Mouse (Mus musculus) embryonic facial prominence, embryonic 11.5 days (tissue): ENCODE results near the gene Gm38431. TPM values are rescaled to one million over a fixed set of nuclear protein-coding genes. Genes with fewer than 3 reads are reported as not detected.
"Not testable (repeated sequence)": the region's sequence is repeated elsewhere in the genome, so short reads cannot be mapped to it uniquely, and the experiment has no call there.

ENCODE experiments used
- ATAC-seq: fragments of 200-750 bp; cut with Nextera tagmentation; replicated peaks from 2 replicates; pipeline ENCODE4 v1.8.0; 2017; ENCODE audit warnings: low read depth; ENCODE audit not compliant: insufficient number of reproducible peaks, low FRiP score, low TSS enrichment
- DNase-seq: peaks from one replicate; pipeline ENCODE4 v3.0.0-alpha.2; 2015; ENCODE audit warnings: low spot score
- H3K27ac ChIP-seq: fragments of 300-500 bp; sonication (generic); replicated peaks from 2 replicates; pipeline ENCODE4 v1.5.1; 2014; ENCODE audit warnings: mild to moderate bottlenecking, low read depth, low read length, control low read depth
- H3K27me3 ChIP-seq: fragments of 300-500 bp; sonication (generic); 2 replicates; pipeline ENCODE4 v1.6.1; 2014; ENCODE audit warnings: mild to moderate bottlenecking, low read length, moderate library complexity, mixed read lengths; ENCODE audit not compliant: control insufficient read depth, insufficient read depth
- H3K36me3 ChIP-seq: fragments of 300-500 bp; sonication (generic); replicated peaks from 2 replicates; pipeline ENCODE4 v1.6.1; 2014; ENCODE audit warnings: low read depth, mild to moderate bottlenecking, low read length, moderate library complexity, mixed read lengths; ENCODE audit not compliant: control insufficient read depth, insufficient read depth
- H3K4me1 ChIP-seq: fragments of 300-500 bp; sonication (generic); 2 replicates; pipeline ENCODE4 v1.6.1; 2014; ENCODE audit warnings: low read length, mixed read lengths; ENCODE audit not compliant: control insufficient read depth, insufficient read depth
- H3K4me2 ChIP-seq: fragments of 300-500 bp; sonication (generic); 2 replicates; pipeline ENCODE4 v1.6.1; 2014; ENCODE audit warnings: low read depth, mild to moderate bottlenecking, control low read depth, low read length, moderate library complexity
- H3K4me3 ChIP-seq: fragments of 300-500 bp; sonication (generic); 2 replicates; pipeline ENCODE4 v1.5.1; 2014; ENCODE audit warnings: low read depth, low read length, control low read depth
- H3K9ac ChIP-seq: fragments of 300-500 bp; sonication (generic); replicated peaks from 2 replicates; pipeline ENCODE4 v1.6.1; 2014; ENCODE audit warnings: mild to moderate bottlenecking, control low read depth, low read length
- H3K9me3 ChIP-seq: fragments of 300-500 bp; sonication (generic); replicated peaks from 2 replicates; pipeline ENCODE4 v1.6.1; 2016; ENCODE audit warnings: mild to moderate bottlenecking, low read length, inconsistent platforms, mixed read lengths; ENCODE audit not compliant: control insufficient read depth
- WGBS: fragments of 180-500 bp; shearing (Covaris S2); extraction: QIAGEN DNeasy Blood & Tissue Kit; methylation state at CpG from one replicate; pipeline ENCODE4 v1.1.7; 2014; 5-methylcytosine and 5-hydroxymethylcytosine counted together
- polyA plus RNA-seq: library from polyadenylated mRNA; unstranded; fragments of >200 nt; fragmentation: Nextera tagmentation; extraction: Ambion mirVana; gene quantifications from 2 replicates; pipeline ENCODE4 v1.2.1, GENCODE M21; 2014

Gene Gm38431
- polyA plus RNA-seq, 1 experiment from 2014 or later = 2.3 TPM

DNA sequence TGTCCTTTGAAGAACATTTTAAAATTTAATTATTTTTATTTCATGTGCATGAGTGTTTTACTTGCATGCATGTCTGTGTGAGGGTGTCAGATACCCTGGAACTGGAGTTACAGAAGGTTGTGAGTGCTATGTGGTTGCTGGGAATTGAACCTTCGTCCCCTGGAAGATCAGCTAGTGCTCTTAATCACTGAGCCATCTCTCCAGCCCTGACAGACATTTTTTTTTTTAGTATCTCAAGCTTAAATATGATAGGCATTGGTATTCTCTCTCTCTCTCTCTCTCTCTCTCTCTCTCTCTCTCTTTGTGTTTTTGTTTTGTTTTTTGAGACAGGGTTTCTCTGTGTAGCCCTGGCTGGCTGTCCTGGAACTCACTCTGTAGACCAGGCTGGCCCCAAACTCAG lies 47.0 kb downstream of the Gm38431 start:
- not testable (repeated sequence) for DNase-seq, H3K36me3 ChIP-seq, H3K27ac ChIP-seq, H3K4me1 ChIP-seq, H3K27me3 ChIP-seq, H3K9me3 ChIP-seq, H3K4me3 ChIP-seq, H3K9ac ChIP-seq, ATAC-seq, H3K4me2 ChIP-seq
- 54% methylated on average over 1 of the region's 1 CpGs for WGBS

DNA sequence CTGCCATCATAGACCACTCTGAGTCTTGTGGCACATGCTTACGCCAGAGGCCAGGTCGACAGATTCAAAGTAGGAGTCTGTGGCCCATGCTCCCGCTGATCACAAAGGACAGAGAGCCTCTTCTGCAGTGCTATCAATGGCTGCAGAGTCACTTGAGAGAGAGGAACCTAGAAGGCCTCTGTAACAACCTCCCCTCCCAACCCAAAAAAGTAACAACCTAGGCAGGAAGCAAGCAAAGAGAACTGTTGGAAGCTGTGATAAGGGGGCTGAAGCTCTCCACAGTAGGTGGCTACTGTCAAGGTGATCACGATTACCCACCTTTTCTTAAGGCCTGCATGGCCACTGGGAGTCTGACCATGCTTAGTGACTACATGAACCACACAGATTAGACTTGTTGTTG lies 48.2 kb downstream of the Gm38431 start:
- Histone ChIP-seq H3K9me3 (no peaks in the 10 kb centered on the region), H3K4me1 (no peaks in the 10 kb centered on the region), H3K27ac (no peak overlapping the region), H3K36me3 (no peaks in the 10 kb centered on the region), H3K4me3 (no peak overlapping the region), H3K4me2 (no peak overlapping the region), H3K9ac (no peak overlapping the region), H3K27me3 (peaks cover 14% of the 10 kb centered on the region)
- ATAC-seq (no peak), DNase-seq (no peak)
- WGBS = 81% methylated on average over 4 of the region's 4 CpGs

DNA sequence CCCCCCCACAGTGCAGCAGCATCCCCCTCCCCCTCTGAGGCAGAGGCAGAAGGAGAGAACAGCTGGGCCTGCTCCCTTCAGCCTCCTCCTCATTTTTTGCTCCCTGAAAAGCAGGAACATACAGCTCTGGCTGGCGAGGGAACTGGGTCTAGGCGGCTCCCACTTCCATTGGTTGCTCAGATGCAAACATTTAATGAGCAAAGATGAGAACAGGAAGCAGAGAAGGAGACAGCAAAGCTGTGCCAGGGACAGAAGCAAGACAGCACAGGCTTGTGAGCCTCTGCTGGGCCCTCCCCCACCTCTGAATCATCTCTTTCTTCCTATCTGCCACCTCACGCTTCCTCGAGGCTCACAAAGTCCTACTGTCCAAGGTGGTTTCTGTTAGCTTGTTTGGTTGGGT lies 50.5 kb downstream of the Gm38431 start:
- H3K4me1 ChIP-seq = peaks cover 3% of the 10 kb centered on the region
- H3K27ac ChIP-seq = no peak overlapping the region
- peaks cover 37% of the 10 kb centered on the region for H3K27me3 ChIP-seq
- H3K4me2 ChIP-seq = no peak overlapping the region
- 0 out of 2 replicates have a peak overlapping the region, but pooled peaks have one; percentile 25 for H3K9ac ChIP-seq
- no peaks in the 10 kb centered on the region for H3K9me3 ChIP-seq
- H3K36me3 ChIP-seq = no peaks in the 10 kb centered on the region
- DNase-seq (no peak), ATAC-seq (no peak)
- 39% methylated on average over 4 of the region's 4 CpGs for WGBS
- no peak overlapping the region for H3K4me3 ChIP-seq

DNA sequence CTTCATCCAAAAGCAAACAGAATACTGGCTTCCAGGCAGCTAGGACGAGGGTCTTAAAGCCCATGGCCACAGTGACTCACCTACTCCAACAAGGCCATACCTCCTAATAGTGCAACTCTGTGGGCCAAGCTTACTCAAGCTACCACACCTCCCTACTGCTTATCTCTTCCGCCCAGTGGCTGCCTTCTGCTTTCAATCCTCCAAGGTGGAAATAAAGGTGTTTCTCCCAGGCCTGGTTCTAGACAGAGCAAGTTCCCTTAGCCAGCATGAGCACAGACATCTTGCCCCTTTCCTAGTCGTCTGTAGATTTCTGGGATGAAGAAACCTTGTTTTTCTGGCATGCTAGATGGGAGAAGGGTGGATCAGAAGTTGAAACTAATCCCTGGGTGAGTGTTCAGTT lies 52.0 kb downstream of the Gm38431 start:
- no peak overlapping the region for H3K27ac ChIP-seq
- peaks cover 3% of the 10 kb centered on the region for H3K4me1 ChIP-seq
- H3K9ac ChIP-seq = no peak overlapping the region
- ATAC-seq (no peak), DNase-seq (no peak)
- H3K36me3 ChIP-seq = no peaks in the 10 kb centered on the region
- no peak overlapping the region for H3K4me2 ChIP-seq
- no peak overlapping the region for H3K4me3 ChIP-seq
- H3K27me3 ChIP-seq = peaks cover 52% of the 10 kb centered on the region
- no peaks in the 10 kb centered on the region for H3K9me3 ChIP-seq
- WGBS = 72% methylated on average over 3 of the region's 3 CpGs

GRCm38 (mm10) chr9:21037481-21037891 lies 54.3 kb downstream of the Gm38431 start:
- H3K4me1 ChIP-seq = peaks cover 3% of the 10 kb centered on the region
- peak overlapping the region; percentile 58 for H3K9ac ChIP-seq
- H3K4me3 ChIP-seq = peak overlapping the region; percentile 35
- H3K9me3 ChIP-seq = no peaks in the 10 kb centered on the region
- peak overlapping the region; percentile 62 for H3K4me2 ChIP-seq
- no peaks in the 10 kb centered on the region for H3K36me3 ChIP-seq
- H3K27ac ChIP-seq = no peak overlapping the region
- DNase-seq = peak; percentile 18
- peaks cover 72% of the 10 kb centered on the region for H3K27me3 ChIP-seq
- WGBS = 1% methylated on average over 31 of the region's 31 CpGs
- ATAC-seq = no peak; the same call in 1 of the 2 replicates

- Histone ChIP-seq H3K27ac (no peak overlapping the region), H3K9ac (no peak overlapping the region), H3K4me1 (peaks cover 6% of the 10 kb centered on the region), H3K4me3 (no peak overlapping the region), H3K9me3 (no peaks in the 10 kb centered on the region), H3K36me3 (no peaks in the 10 kb centered on the region), H3K4me2 (no peak overlapping the region), H3K27me3 (peaks cover 79% of the 10 kb centered on the region)
- no peak for ATAC-seq
- DNase-seq = no peak
- WGBS = 1% methylated on average over 22 of the region's 22 CpGs
Observed at GRCm38 (mm10) chr9:21036666-21037065, 55.1 kb downstream of the Gm38431 start.

GRCm38 (mm10) chr9:21036161-21036560 lies 55.6 kb downstream of the Gm38431 start:
- no peaks in the 10 kb centered on the region for H3K36me3 ChIP-seq
- no peaks in the 10 kb centered on the region for H3K9me3 ChIP-seq
- H3K4me1 ChIP-seq = peaks cover 6% of the 10 kb centered on the region
- no peak overlapping the region for H3K27ac ChIP-seq
- no peak overlapping the region for H3K4me3 ChIP-seq
- H3K4me2 ChIP-seq = no peak overlapping the region
- ATAC-seq (no peak), DNase-seq (no peak)
- WGBS = 5% methylated on average over 20 of the region's 20 CpGs
- H3K27me3 ChIP-seq = peaks cover 80% of the 10 kb centered on the region
- H3K9ac ChIP-seq = no peak overlapping the region

- H3K27me3 ChIP-seq = peaks cover 80% of the 10 kb centered on the region
- H3K4me1 ChIP-seq = peaks cover 6% of the 10 kb centered on the region
- no peaks in the 10 kb centered on the region for H3K9me3 ChIP-seq
- DNase-seq (no peak), ATAC-seq (no peak)
- peak overlapping the region; percentile 25; the same call in 1 of the 2 replicates for H3K9ac ChIP-seq
- no peak overlapping the region for H3K27ac ChIP-seq
- H3K4me2 ChIP-seq = no peak overlapping the region
- no peaks in the 10 kb centered on the region for H3K36me3 ChIP-seq
- WGBS = 14% methylated on average over 9 of the region's 9 CpGs
- no peak overlapping the region for H3K4me3 ChIP-seq
Observed at GRCm38 (mm10) chr9:21035586-21035985, 56.2 kb downstream of the Gm38431 start.
